20 mouse cellular contexts compared by ENCODE assay signal in genomic region chr11:114322627-114323026, GRCm38 (mm10).
DNase-seq lines count a peak whose midpoint lies in the region; ATAC-seq lines count a peak whose summit lies in the region.
"Had no signal": no experiment of that assay in that cellular context is flagged by ENCODE, and none has a peak within 500 bp of the region (broad histone marks: within the 10 kb centered on the region; RNA-seq: fewer than 3 reads in every experiment).

No protein-coding gene starts in this region.

- ATAC-seq in hindbrain, embryonic 13.5 days (ENCODE audit: low FRiP score) = no peak
- ATAC-seq in hindbrain, embryonic 11.5 days (ENCODE audit: low FRiP score) = no peak
- peak; percentile 72 to 77 for ATAC-seq in hematopoietic stem cell, adult 5-6 weeks (replicated peaks in 1 of 2; ENCODE audit: insufficient read depth in 1 of 2, low FRiP score in 2 of 2, low TSS enrichment in 1 of 2, low read depth in 1 of 2, poor library complexity in 2 of 2, severe bottlenecking in 2 of 2)
- peak; percentile 60 for ATAC-seq in megakaryocyte, adult 5-6 weeks (ENCODE audit: poor library complexity, severe bottlenecking)
- ATAC-seq: forebrain, embryonic 14.5 days had no signal

- H3K9me3 ChIP-seq in hindbrain, embryonic 13.5 days = no peaks in the 10 kb centered on the region
- H3K9me3 ChIP-seq in hindbrain, embryonic 11.5 days (ENCODE audit: control insufficient read depth, low read length) = no peaks in the 10 kb centered on the region
- H3K9me3 ChIP-seq: embryonic facial prominence, embryonic 13.5 days; midbrain, embryonic 10.5 days had no signal

- no peak overlapping the region for H3K4me2 ChIP-seq in hindbrain, embryonic 13.5 days
- no peak overlapping the region for H3K4me2 ChIP-seq in hindbrain, embryonic 11.5 days (replicated peaks; ENCODE audit: low read depth, low read length)
- H3K4me2 ChIP-seq: embryonic facial prominence, embryonic 13.5 days; heart, embryonic 11.5 days had no signal

- H3K27ac ChIP-seq in hindbrain, embryonic 13.5 days = 0 out of 2 replicates have a peak overlapping the region, but pooled peaks have one; percentile 35
- H3K27ac ChIP-seq in hindbrain, embryonic 11.5 days (ENCODE audit: low read depth, low read length) = no peak overlapping the region
- H3K27ac ChIP-seq: embryonic facial prominence, embryonic 13.5 days; midbrain, embryonic 10.5 days; stomach, postnatal 0 days had no signal

- H3K27me3 ChIP-seq in hindbrain, embryonic 13.5 days = no peaks in the 10 kb centered on the region
- H3K27me3 ChIP-seq in hindbrain, embryonic 11.5 days (ENCODE audit: control insufficient read depth, insufficient read depth, low read length) = no peaks in the 10 kb centered on the region

- H3K4me1 ChIP-seq in hindbrain, embryonic 13.5 days (replicated peaks) = peaks cover 16% of the 10 kb centered on the region
- H3K4me1 ChIP-seq in hindbrain, embryonic 11.5 days (replicated peaks; ENCODE audit: control insufficient read depth, insufficient read depth, low read length) = no peaks in the 10 kb centered on the region

- WGBS in hindbrain, embryonic 13.5 days = 85% methylated on average over 4 of the region's 4 CpGs
- 89% methylated on average over 4 of the region's 4 CpGs for WGBS in hindbrain, embryonic 11.5 days

- DNase-seq in hindbrain, embryonic 11.5 days (ENCODE audit: low spot score) = no peak
- peak; percentile 28 for DNase-seq in CD4-positive, CD25-positive, alpha-beta regulatory T cell, adult 2 months (ENCODE audit: low read depth, low spot score)
- DNase-seq in left cerebral cortex, adult 9 months (ENCODE audit: low spot score in 2 of 2) = no peak
- no peak for DNase-seq in layer of hippocampus, postnatal 10 days (ENCODE audit: low spot score in 2 of 2)
- DNase-seq: adrenal gland, postnatal 10 days; cerebellum, adult 9-11 months; gastrocnemius, postnatal 36 days; heart, postnatal 4 days; kidney, adult 2 months; kidney, postnatal 10 days; left cerebral cortex, postnatal 4 days; retina, postnatal 1 day had no signal

- no peak overlapping the region for H3K4me3 ChIP-seq in hindbrain, embryonic 13.5 days
- no peak overlapping the region for H3K4me3 ChIP-seq in hindbrain, embryonic 11.5 days (ENCODE audit: low read depth, low read length)
- H3K4me3 ChIP-seq: embryonic facial prominence, embryonic 13.5 days; midbrain, embryonic 10.5 days had no signal

- H3K36me3 ChIP-seq in hindbrain, embryonic 13.5 days = no peaks in the 10 kb centered on the region
- H3K36me3 ChIP-seq in hindbrain, embryonic 11.5 days (ENCODE audit: control insufficient read depth, insufficient read depth, low read length) = no peaks in the 10 kb centered on the region
- H3K36me3 ChIP-seq: embryonic facial prominence, embryonic 13.5 days; midbrain, embryonic 10.5 days had no signal

- no peak overlapping the region for H3K9ac ChIP-seq in hindbrain, embryonic 13.5 days
- H3K9ac ChIP-seq in hindbrain, embryonic 11.5 days (ENCODE audit: low read depth, low read length) = no peak overlapping the region
- H3K9ac ChIP-seq: embryonic facial prominence, embryonic 13.5 days had no signal

Comparison
In these comparisons a context has a peak if more than half of its experiments do, and no peak if none do; other contexts are left out.
1. ATAC-seq: peak in hematopoietic stem cell, adult 5-6 weeks (2 of 2) and megakaryocyte, adult 5-6 weeks (single experiment); none in hindbrain, embryonic 13.5 days (single experiment) and hindbrain, embryonic 11.5 days (single experiment).